Mouse (Mus musculus) heart, adult 2 months (tissue): ENCODE measurements around the gene Elavl1.

Experiments
- CTCF ChIP-seq: fragments of 200-600 bp; IDR thresholded peaks from 2 replicates; pipeline ENCODE4 v1.8.1; 2022; ENCODE audit warnings: antibody characterized with exemption, mild to moderate bottlenecking, moderate library complexity
- EP300 ChIP-seq: fragments of 200-500 bp; IDR thresholded peaks from 2 replicates; pipeline ENCODE4 v1.6.1; 2011; ENCODE audit warnings: low read depth, low read length, control low read depth; ENCODE audit not compliant: insufficient read depth
- POLR2A ChIP-seq: fragments of 200-500 bp; IDR thresholded peaks from 2 replicates; pipeline ENCODE4 v1.6.1; 2011; ENCODE audit warnings: mild to moderate bottlenecking, low read depth, low read length, control low read depth; ENCODE audit not compliant: insufficient read depth

GRCm38 (mm10) chr8:4258678-4259077, 66.5 kb downstream of the Elavl1 start:
- TF ChIP-seq POLR2A (no peak), CTCF (no peak), EP300 (no peak)
